Mouse (Mus musculus): ENCODE measurements around the gene Zbtb4. TPM values are rescaled to one million over a fixed set of nuclear protein-coding genes. Genes with fewer than 3 reads are reported as not detected.

The Zbtb4 gene
- total RNA-seq, 1 experiment = 1.6 TPM

GRCm38 (mm10) chr11:69766126-69766609 lies 456 bp downstream of the Zbtb4 start:
- no peak overlapping the region for H3K27ac ChIP-seq (ENCODE audit: insufficient read depth, low read depth, low read length, poor library complexity, severe bottlenecking)
- TF ChIP-seq MAFK (IDR thresholded peaks at IDR 0.05; ENCODE audit: insufficient read depth, low read depth, low read length) = no peak
- no peak for TF ChIP-seq HCFC1 (IDR thresholded peaks at IDR 0.05; ENCODE audit: borderline replicate concordance, insufficient read depth, low read length)
- TF ChIP-seq ZC3H11A (IDR thresholded peaks at IDR 0.05; ENCODE audit: borderline replicate concordance, low read depth, low read length) = no peak
- TF ChIP-seq ZNF384 (IDR thresholded peaks at IDR 0.05; ENCODE audit: low read depth, low read length) = no peak
- TF ChIP-seq CHD2 (IDR thresholded peaks at IDR 0.05; ENCODE audit: low read depth, low read length) = no peak
- DNase-seq (ENCODE audit: low read depth, low spot score) = no peak
- H3K9me3 ChIP-seq (ENCODE audit: control insufficient read depth, insufficient read depth, low read depth, low read length) = no peaks in the 10 kb centered on the region
- H3K4me3 ChIP-seq (ENCODE audit: insufficient read depth in 1 of 2, low read depth in 1 of 2, low read length in 2 of 2, poor library complexity in 1 of 2, severe bottlenecking in 1 of 2) = peak overlapping the region; percentile 84 to 93
- peaks cover 0 to 11% of the 10 kb centered on the region in 2 experiments; a peak in 2 of 4 replicates for H3K4me1 ChIP-seq (ENCODE audit: control insufficient read depth in 2 of 2, insufficient read depth in 2 of 2, low read length in 2 of 2, poor library complexity in 1 of 2)
- no peaks in the 10 kb centered on the region for H3K36me3 ChIP-seq (ENCODE audit: control insufficient read depth, insufficient read depth, low read length, poor library complexity, severe bottlenecking)
- peak overlapping the region; percentile 77 for H3K9ac ChIP-seq (ENCODE audit: insufficient read depth, low read depth, low read length, poor library complexity, severe bottlenecking)
- in situ Hi-C loops (cut with MboI; ENCODE audit: low sequenced_read_pairs in 2 of 2, unreplicated experiment in 2 of 2) = no loop called here

DNA sequence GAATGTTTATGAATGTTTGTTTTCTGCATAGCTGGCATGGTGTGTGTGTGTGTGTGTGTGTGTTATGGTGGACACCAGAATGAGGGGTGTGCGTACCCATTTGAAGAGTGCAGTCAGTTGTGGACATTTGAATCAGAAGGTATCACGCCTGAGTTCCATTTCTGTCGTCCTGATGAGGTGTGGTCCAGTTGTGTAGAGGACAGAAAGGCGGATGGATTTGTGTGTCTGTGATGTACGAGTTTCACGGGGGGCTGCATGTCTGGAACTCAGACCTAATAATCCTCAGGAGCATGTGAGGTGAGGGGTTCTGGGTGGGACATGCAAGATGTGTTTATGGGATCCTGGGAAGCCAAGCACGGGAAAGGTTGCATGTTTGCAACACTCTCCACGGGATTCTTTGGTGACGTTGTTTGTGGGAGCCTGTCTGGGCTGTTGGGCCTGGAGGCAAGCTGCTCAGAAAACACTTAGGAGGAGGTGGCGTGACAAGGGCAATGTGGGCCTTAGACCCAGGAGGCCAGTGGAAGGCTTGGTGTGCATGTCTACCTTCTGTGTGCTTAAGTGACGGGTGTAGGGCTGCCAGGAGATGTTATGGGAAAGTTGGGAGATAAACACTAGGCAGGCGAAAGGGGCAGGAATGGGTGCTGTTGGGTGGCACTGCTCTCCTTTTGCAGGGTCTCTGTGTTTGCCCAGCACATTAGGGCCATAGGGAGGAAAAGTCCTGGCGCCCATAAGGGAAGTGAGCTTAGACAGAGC lies 1.3 kb downstream of the Zbtb4 start:
- no peak for TF ChIP-seq ZC3H11A (IDR thresholded peaks at IDR 0.05; ENCODE audit: borderline replicate concordance, low read depth, low read length)
- TF ChIP-seq MAFK (IDR thresholded peaks at IDR 0.05; ENCODE audit: insufficient read depth, low read depth, low read length) = no peak
- no peak for TF ChIP-seq CHD2 (IDR thresholded peaks at IDR 0.05; ENCODE audit: low read depth, low read length)
- TF ChIP-seq HCFC1 (IDR thresholded peaks at IDR 0.05; ENCODE audit: borderline replicate concordance, insufficient read depth, low read length) = no peak
- DNase-seq (ENCODE audit: low read depth, low spot score) = no peak
- H3K9ac ChIP-seq (ENCODE audit: insufficient read depth, low read depth, low read length, poor library complexity, severe bottlenecking) = no peak overlapping the region
- in situ Hi-C loops (cut with MboI; ENCODE audit: low sequenced_read_pairs in 2 of 2, unreplicated experiment in 2 of 2) = no loop called here
- H3K4me1 ChIP-seq (ENCODE audit: control insufficient read depth in 2 of 2, insufficient read depth in 2 of 2, low read length in 2 of 2, poor library complexity in 1 of 2) = peaks cover 0 to 11% of the 10 kb centered on the region in 2 experiments; a peak in 2 of 4 replicates
- no peak overlapping the region for H3K27ac ChIP-seq (ENCODE audit: insufficient read depth, low read depth, low read length, poor library complexity, severe bottlenecking)
- no peaks in the 10 kb centered on the region for H3K9me3 ChIP-seq (ENCODE audit: control insufficient read depth, insufficient read depth, low read depth, low read length)
- H3K4me3 ChIP-seq (ENCODE audit: insufficient read depth in 1 of 2, low read depth in 1 of 2, low read length in 2 of 2, poor library complexity in 1 of 2, severe bottlenecking in 1 of 2) = peak overlapping the region; percentile 84 to 93
- H3K36me3 ChIP-seq (ENCODE audit: control insufficient read depth, insufficient read depth, low read length, poor library complexity, severe bottlenecking) = no peaks in the 10 kb centered on the region

GRCm38 (mm10) chr11:69767625-69767909 lies 1.9 kb downstream of the Zbtb4 start:
- TF ChIP-seq MAFK (IDR thresholded peaks at IDR 0.05; ENCODE audit: insufficient read depth, low read depth, low read length) (peak; percentile 36; the same call in 1 of the 2 replicates), ZC3H11A (IDR thresholded peaks at IDR 0.05; ENCODE audit: borderline replicate concordance, low read depth, low read length) (no peak)
- Histone ChIP-seq H3K4me3 (ENCODE audit: insufficient read depth in 1 of 2, low read depth in 1 of 2, low read length in 2 of 2, poor library complexity in 1 of 2, severe bottlenecking in 1 of 2) (no peak overlapping the region), H3K36me3 (ENCODE audit: control insufficient read depth, insufficient read depth, low read length, poor library complexity, severe bottlenecking) (no peaks in the 10 kb centered on the region), H3K9me3 (ENCODE audit: control insufficient read depth, insufficient read depth, low read depth, low read length) (no peaks in the 10 kb centered on the region), H3K27ac (ENCODE audit: insufficient read depth, low read depth, low read length, poor library complexity, severe bottlenecking) (no peak overlapping the region), H3K9ac (ENCODE audit: insufficient read depth, low read depth, low read length, poor library complexity, severe bottlenecking) (no peak overlapping the region), H3K4me1 (ENCODE audit: control insufficient read depth in 2 of 2, insufficient read depth in 2 of 2, low read length in 2 of 2, poor library complexity in 1 of 2) (peaks cover 0 to 11% of the 10 kb centered on the region in 2 experiments; a peak in 2 of 4 replicates)
- DNase-seq (ENCODE audit: low read depth, low spot score) = no peak
- in situ Hi-C loops (cut with MboI; ENCODE audit: low sequenced_read_pairs in 2 of 2, unreplicated experiment in 2 of 2) = no loop called here

DNA sequence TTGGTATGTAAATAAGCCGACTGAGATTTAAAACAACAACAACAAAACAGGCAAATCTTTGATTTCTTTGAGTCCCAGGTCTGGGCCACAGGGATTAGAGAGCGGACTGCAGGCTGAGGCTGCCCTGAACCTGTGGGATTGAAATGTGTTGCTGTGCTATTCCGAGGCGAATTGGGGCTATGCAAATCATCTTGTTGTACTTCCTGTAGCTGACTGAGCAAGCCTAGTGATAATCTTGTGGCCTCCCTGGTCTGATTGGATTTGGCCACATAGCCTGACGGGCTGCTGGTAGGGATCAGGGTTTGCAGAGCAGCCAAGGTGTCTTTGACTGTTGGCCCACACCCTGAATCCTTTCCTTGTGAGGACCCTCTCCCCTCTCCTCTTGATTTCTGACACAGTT lies 9.2 kb downstream of the Zbtb4 start:
- in situ Hi-C loops (cut with MboI; ENCODE audit: low sequenced_read_pairs in 2 of 2, unreplicated experiment in 2 of 2) = no loop called here
- Histone ChIP-seq H3K36me3 (ENCODE audit: control insufficient read depth, insufficient read depth, low read length, poor library complexity, severe bottlenecking) (no peaks in the 10 kb centered on the region), H3K4me1 (ENCODE audit: control insufficient read depth in 2 of 2, insufficient read depth in 2 of 2, low read length in 2 of 2, poor library complexity in 1 of 2) (peaks cover 6 to 25% of the 10 kb centered on the region in 2 experiments; a peak in 2 of 4 replicates), H3K4me3 (ENCODE audit: insufficient read depth in 1 of 2, low read depth in 1 of 2, low read length in 2 of 2, poor library complexity in 1 of 2, severe bottlenecking in 1 of 2) (no peak overlapping the region), H3K9me3 (ENCODE audit: control insufficient read depth, insufficient read depth, low read depth, low read length) (no peaks in the 10 kb centered on the region), H3K27ac (ENCODE audit: insufficient read depth, low read depth, low read length, poor library complexity, severe bottlenecking) (no peak overlapping the region), H3K9ac (ENCODE audit: insufficient read depth, low read depth, low read length, poor library complexity, severe bottlenecking) (no peak overlapping the region)
- DNase-seq (ENCODE audit: low read depth, low spot score) = no peak
- TF ChIP-seq ZC3H11A (IDR thresholded peaks at IDR 0.05; ENCODE audit: borderline replicate concordance, low read depth, low read length) = no peak

DNA sequence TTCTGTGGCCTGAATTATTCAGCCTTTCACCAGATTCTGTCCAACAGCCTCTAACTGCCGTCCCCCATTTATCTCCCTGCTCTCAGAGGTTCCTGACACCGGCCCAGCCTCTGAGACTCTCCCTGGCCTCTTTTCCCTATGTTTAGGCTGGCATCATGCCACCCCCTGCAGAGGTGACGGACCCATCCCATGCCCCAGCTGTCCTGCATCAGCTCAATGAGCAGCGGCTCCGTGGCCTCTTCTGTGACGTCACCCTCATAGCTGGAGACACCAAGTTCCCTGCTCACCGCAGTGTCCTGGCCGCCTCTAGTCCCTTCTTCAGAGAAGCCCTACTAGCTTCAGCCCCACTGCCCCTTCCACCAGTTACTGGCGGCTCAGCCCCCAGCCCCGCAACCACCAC lies 10.0 kb downstream of the Zbtb4 start:
- no peak overlapping the region; the same call in 1 of the 2 replicates for H3K9ac ChIP-seq (ENCODE audit: insufficient read depth, low read depth, low read length, poor library complexity, severe bottlenecking)
- H3K4me1 ChIP-seq (ENCODE audit: control insufficient read depth in 2 of 2, insufficient read depth in 2 of 2, low read length in 2 of 2, poor library complexity in 1 of 2) = peaks cover 6 to 25% of the 10 kb centered on the region in 2 experiments; a peak in 2 of 4 replicates
- no peaks in the 10 kb centered on the region for H3K36me3 ChIP-seq (ENCODE audit: control insufficient read depth, insufficient read depth, low read length, poor library complexity, severe bottlenecking)
- no peaks in the 10 kb centered on the region for H3K9me3 ChIP-seq (ENCODE audit: control insufficient read depth, insufficient read depth, low read depth, low read length)
- H3K4me3 ChIP-seq (ENCODE audit: insufficient read depth in 1 of 2, low read depth in 1 of 2, low read length in 2 of 2, poor library complexity in 1 of 2, severe bottlenecking in 1 of 2) = peak overlapping the region; percentile 32 to 36; a peak in 3 of 4 replicates
- in situ Hi-C loops (cut with MboI; ENCODE audit: low sequenced_read_pairs in 2 of 2, unreplicated experiment in 2 of 2) = no loop called here
- TF ChIP-seq MAFK (IDR thresholded peaks at IDR 0.05; ENCODE audit: insufficient read depth, low read depth, low read length) (no peak), CHD2 (IDR thresholded peaks at IDR 0.05; ENCODE audit: low read depth, low read length) (no peak), HCFC1 (IDR thresholded peaks at IDR 0.05; ENCODE audit: borderline replicate concordance, insufficient read depth, low read length) (no peak), ZNF384 (IDR thresholded peaks at IDR 0.05; ENCODE audit: low read depth, low read length) (no peak), ZC3H11A (IDR thresholded peaks at IDR 0.05; ENCODE audit: borderline replicate concordance, low read depth, low read length) (no peak)
- DNase-seq (ENCODE audit: low read depth, low spot score) = no peak
- no peak overlapping the region for H3K27ac ChIP-seq (ENCODE audit: insufficient read depth, low read depth, low read length, poor library complexity, severe bottlenecking)
